Comparison of ENCODE assay signal across 8 mouse cellular contexts in the genomic region with DNA sequence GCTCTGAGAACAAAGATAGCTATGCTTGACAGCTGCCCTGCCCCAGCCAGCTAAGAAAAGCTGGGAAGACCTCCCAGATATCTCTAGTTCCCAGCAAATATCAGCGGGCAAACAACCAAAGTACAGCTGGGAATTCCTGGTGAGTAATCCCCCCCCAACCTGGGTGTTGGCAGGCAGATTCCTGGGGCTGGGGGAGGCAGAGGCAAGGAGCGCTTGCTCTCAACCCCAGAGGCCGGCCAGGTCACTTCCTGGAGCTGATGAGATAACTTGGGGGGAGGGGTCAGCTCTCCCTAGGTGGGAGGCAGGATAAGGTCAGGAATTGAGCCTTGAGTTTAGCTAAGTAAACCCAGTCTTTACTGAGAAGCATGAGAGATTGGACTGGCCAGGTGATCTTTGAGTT. TPM values are rescaled to one million over a fixed set of nuclear protein-coding genes. Genes with fewer than 3 reads are reported as not detected.
DNase-seq lines count a peak whose midpoint lies in the region; ATAC-seq and TF ChIP-seq lines count a peak whose summit lies in the region.

No protein-coding gene starts in this region.

- H3K4me3 ChIP-seq in forebrain, embryonic 10.5 days = no peak overlapping the region
- no peak overlapping the region for H3K4me3 ChIP-seq in forebrain, embryonic 12.5 days (replicated peaks)
- no peak overlapping the region for H3K4me3 ChIP-seq in embryonic fibroblast, embryonic 13.5 days (ENCODE audit: insufficient read depth, low read length)

- ATAC-seq in forebrain, embryonic 12.5 days (ENCODE audit: low FRiP score) = no peak

- no peak overlapping the region for H3K4me2 ChIP-seq in forebrain, embryonic 12.5 days

- no peaks in the 10 kb centered on the region for H3K9me3 ChIP-seq in forebrain, embryonic 10.5 days
- no peaks in the 10 kb centered on the region for H3K9me3 ChIP-seq in forebrain, embryonic 12.5 days

- TF ChIP-seq POLR2A in embryonic fibroblast, embryonic 13.5 days (IDR thresholded peaks at IDR 0.05; ENCODE audit: low read depth, low read length) = no peak

- H3K4me1 ChIP-seq in forebrain, embryonic 10.5 days = peaks cover 40% of the 10 kb centered on the region
- H3K4me1 ChIP-seq in forebrain, embryonic 12.5 days = peaks cover 12% of the 10 kb centered on the region
- peaks cover 12% of the 10 kb centered on the region for H3K4me1 ChIP-seq in embryonic fibroblast, embryonic 13.5 days (ENCODE audit: control insufficient read depth, insufficient read depth, low read length)

- peak overlapping the region; percentile 74 for H3K27ac ChIP-seq in forebrain, embryonic 10.5 days
- no peak overlapping the region for H3K27ac ChIP-seq in forebrain, embryonic 12.5 days
- H3K27ac ChIP-seq in embryonic fibroblast, embryonic 13.5 days (ENCODE audit: insufficient read depth, low read length) = peak overlapping the region; percentile 72

- no peaks in the 10 kb centered on the region; the same call in 1 of the 2 replicates for H3K27me3 ChIP-seq in forebrain, embryonic 10.5 days (ENCODE audit: poor library complexity, severe bottlenecking)
- no peaks in the 10 kb centered on the region for H3K27me3 ChIP-seq in forebrain, embryonic 12.5 days

- H3K36me3 ChIP-seq in forebrain, embryonic 10.5 days (replicated peaks) = no peaks in the 10 kb centered on the region
- H3K36me3 ChIP-seq in forebrain, embryonic 12.5 days (replicated peaks) = no peaks in the 10 kb centered on the region

- peak; percentile 22 for DNase-seq in forebrain, embryonic 10.5 days (ENCODE audit: extremely low spot score, low spot score)
- DNase-seq in kidney, postnatal 4 days = peak; percentile 34 to 62
- no peak for DNase-seq in kidney, adult 8-10 months
- DNase-seq in 3T3-L1 (ENCODE audit: low read depth, low spot score) = peak; percentile 55
- DNase-seq in adrenal gland, postnatal 10 days = no peak
- no peak for DNase-seq in cerebellum, adult 8-10 months

- no peak for TF ChIP-seq CTCF in embryonic fibroblast, embryonic 13.5 days (IDR thresholded peaks at IDR 0.05; ENCODE audit: borderline replicate concordance, insufficient read depth, low read length)

- H3K9ac ChIP-seq in forebrain, embryonic 12.5 days = no peak overlapping the region

- WGBS in forebrain, embryonic 10.5 days = 9% methylated on average over 3 of the region's 3 CpGs
- WGBS in forebrain, embryonic 12.5 days = 20% methylated on average over 3 of the region's 3 CpGs

RNA-seq across cellular contexts. Expression of gene Actn1, which starts 10.8 kb away (rescaled TPM):
- polyA plus RNA-seq in forebrain, embryonic 10.5 days (2016; fragmentation: Nextera tagmentation; extraction: Ambion mirVana) = 27.8 and 29.2 TPM in 2 replicates
- polyA plus RNA-seq in forebrain, embryonic 12.5 days (2016; fragmentation: Nextera tagmentation; extraction: Ambion mirVana) = 18.5 and 21.9 TPM in 2 replicates
- polyA plus RNA-seq in embryonic fibroblast, embryonic 13.5 days (2011; ENCODE audit: insufficient read length, low read depth, missing spikeins) = 488 and 794 TPM in 2 replicates
- total RNA-seq in adrenal gland, postnatal 10 days (2021) = 10 to 100 TPM; 49.3 to 53.7 TPM

Comparison
In these comparisons a context has a peak if more than half of its experiments do, and no peak if none do; other contexts are left out.
1. DNase-seq: peak in forebrain, embryonic 10.5 days (single experiment), kidney, postnatal 4 days (2 of 2) and 3T3-L1 (single experiment); none in kidney, adult 8-10 months (0 of 2), adrenal gland, postnatal 10 days (single experiment) and cerebellum, adult 8-10 months (single experiment).
2. RNA of gene Actn1, which starts 10.8 kb away (polyA plus RNA-seq): 488 to 794 TPM in embryonic fibroblast, embryonic 13.5 days; 27.8 to 29.2 TPM in forebrain, embryonic 10.5 days and 18.5 to 21.9 TPM in forebrain, embryonic 12.5 days; every median in the first group is over 10 times any median in the second.